Mouse (Mus musculus): ENCODE measurements around the gene Sgca. TPM values are rescaled to one million over a fixed set of nuclear protein-coding genes. Genes with fewer than 3 reads are reported as not detected.

Sgca gene
- polyA plus RNA-seq, 1 experiment from 2014 or later: not detected

DNA sequence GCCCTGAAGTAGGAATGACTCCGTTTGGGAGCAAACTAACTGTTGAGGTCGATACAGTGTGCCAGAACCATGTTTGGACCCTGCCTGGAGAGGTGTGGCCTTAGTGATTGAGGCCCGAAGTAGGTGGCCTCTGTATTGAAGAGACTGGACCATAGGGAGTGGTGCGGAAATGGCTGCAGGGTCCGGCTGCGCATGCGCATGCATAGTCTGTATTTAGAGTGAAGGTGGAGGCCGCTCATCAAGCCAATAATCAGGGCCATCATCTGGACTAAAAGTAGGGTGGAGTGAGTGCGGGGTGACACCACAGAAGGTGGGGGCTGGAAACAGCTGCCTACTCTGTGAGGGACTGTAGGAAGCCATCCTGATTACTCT, 18.4 kb downstream of the Sgca start:
- no peak for ATAC-seq (ENCODE audit: low FRiP score, low read depth)
- no peak overlapping the region for H3K27ac ChIP-seq (replicated peaks)
- no peak overlapping the region for H3K4me3 ChIP-seq
- 0 out of 2 replicates have a peak, but pooled peaks cover 6% of the 10 kb centered on the region for H3K27me3 ChIP-seq
- no peak overlapping the region for H3K4me2 ChIP-seq (replicated peaks)
- H3K4me1 ChIP-seq: peaks cover 15% of the 10 kb centered on the region; the same call in 1 of the 2 replicates
- 84% methylated on average over 9 of the region's 9 CpGs for WGBS
- H3K9me3 ChIP-seq: no peaks in the 10 kb centered on the region
- H3K36me3 ChIP-seq: no peaks in the 10 kb centered on the region
- no peak overlapping the region for H3K9ac ChIP-seq (replicated peaks)

DNA sequence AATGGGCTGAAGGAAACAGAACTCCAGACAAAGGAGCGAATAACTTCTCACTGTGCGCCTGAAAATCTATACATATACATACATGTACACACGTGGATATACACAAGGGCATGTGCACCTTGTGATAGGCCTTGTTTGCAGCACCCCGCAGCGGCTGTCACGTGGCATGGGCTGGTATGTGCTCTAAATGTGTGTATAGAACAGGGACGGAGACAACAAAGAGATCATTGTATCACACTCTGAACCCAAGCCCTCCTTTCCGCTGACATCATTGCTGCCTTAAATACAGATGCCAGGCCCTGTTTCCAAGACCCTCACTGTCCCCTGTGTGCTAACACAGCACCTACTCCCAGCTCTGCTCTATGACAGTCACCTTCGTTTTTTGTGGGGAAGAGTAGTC, 21.0 kb downstream of the Sgca start:
- H3K9ac ChIP-seq (replicated peaks): no peak overlapping the region
- no peak overlapping the region for H3K4me2 ChIP-seq (replicated peaks)
- peaks cover 21% of the 10 kb centered on the region for H3K4me1 ChIP-seq
- H3K9me3 ChIP-seq: no peaks in the 10 kb centered on the region
- 77% methylated on average over 9 of the region's 9 CpGs for WGBS
- 0 out of 2 replicates have a peak, but pooled peaks cover 9% of the 10 kb centered on the region for H3K27me3 ChIP-seq
- H3K27ac ChIP-seq (replicated peaks): no peak overlapping the region
- no peak overlapping the region for H3K4me3 ChIP-seq
- no peaks in the 10 kb centered on the region for H3K36me3 ChIP-seq
- ATAC-seq (ENCODE audit: low FRiP score, low read depth): no peak

DNA sequence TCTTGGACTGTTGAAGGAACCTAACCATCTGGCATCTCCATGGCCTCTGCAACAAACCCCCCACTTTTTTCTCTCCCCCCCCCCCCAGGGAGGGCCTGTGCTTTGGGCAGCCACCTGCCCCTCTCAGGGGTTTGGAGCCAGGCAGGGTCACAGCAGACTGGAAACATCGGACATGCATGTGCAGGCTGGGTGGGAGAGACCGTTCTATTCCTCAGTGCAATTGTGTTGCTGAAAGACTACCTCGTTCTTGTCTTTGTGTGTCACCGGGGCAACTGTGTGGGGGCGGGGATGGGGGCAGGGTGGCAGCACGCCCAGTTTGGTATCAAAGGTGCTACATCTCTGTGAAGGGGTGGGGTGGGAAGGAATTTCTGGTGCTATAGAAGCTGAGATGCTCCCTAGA, 24.0 kb downstream of the Sgca start:
- peaks cover 19% of the 10 kb centered on the region for H3K4me1 ChIP-seq
- H3K4me3 ChIP-seq: no peak overlapping the region
- H3K9ac ChIP-seq (replicated peaks): no peak overlapping the region
- peaks cover 3% of the 10 kb centered on the region; the same call in 1 of the 2 replicates for H3K27me3 ChIP-seq
- WGBS: 7% methylated on average over 6 of the region's 6 CpGs
- H3K9me3 ChIP-seq: no peaks in the 10 kb centered on the region
- no peaks in the 10 kb centered on the region for H3K36me3 ChIP-seq
- peak; percentile 60; the same call in 1 of the 2 replicates for ATAC-seq (ENCODE audit: low FRiP score, low read depth)
- H3K4me2 ChIP-seq (replicated peaks): peak overlapping the region; percentile 6; the same call in 1 of the 2 replicates
- peak overlapping the region; percentile 50 for H3K27ac ChIP-seq (replicated peaks)

DNA sequence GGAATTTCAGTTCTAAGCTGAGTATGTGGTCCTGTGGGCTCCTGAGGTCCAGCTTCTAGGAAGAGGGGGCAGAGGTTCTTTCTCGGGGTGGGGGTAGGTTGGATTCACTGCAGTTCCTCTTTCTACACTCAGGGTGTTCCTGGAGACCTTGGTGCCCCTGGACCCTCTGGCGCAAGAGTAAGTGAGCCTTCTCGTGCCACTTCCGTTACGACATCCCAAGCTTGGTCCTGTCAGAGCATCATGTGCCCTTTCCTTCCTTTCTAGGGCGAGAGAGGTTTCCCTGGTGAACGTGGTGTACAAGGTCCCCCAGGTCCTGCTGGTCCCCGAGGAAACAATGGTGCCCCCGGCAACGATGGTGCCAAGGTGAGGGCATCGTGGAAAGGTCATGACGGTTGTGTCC, 30.9 kb downstream of the Sgca start:
- ATAC-seq (ENCODE audit: low FRiP score, low read depth): no peak
- no peak overlapping the region for H3K27ac ChIP-seq (replicated peaks)
- H3K4me2 ChIP-seq (replicated peaks): no peak overlapping the region

GRCm38 (mm10) chr11:94944295-94944694, 31.8 kb downstream of the Sgca start:
- H3K27ac ChIP-seq (replicated peaks): no peak overlapping the region
- no peak overlapping the region for H3K9ac ChIP-seq (replicated peaks)
- H3K9me3 ChIP-seq: no peaks in the 10 kb centered on the region
- 22% methylated on average over 8 of the region's 8 CpGs for WGBS
- no peak for ATAC-seq (ENCODE audit: low FRiP score, low read depth)
- H3K4me3 ChIP-seq: no peak overlapping the region
- H3K4me1 ChIP-seq: 0 out of 2 replicates have a peak, but pooled peaks cover 2% of the 10 kb centered on the region
- H3K27me3 ChIP-seq: peaks cover 41% of the 10 kb centered on the region
- H3K36me3 ChIP-seq: no peaks in the 10 kb centered on the region
- H3K4me2 ChIP-seq (replicated peaks): no peak overlapping the region

More for the DNA sequence above, 30.9 kb downstream of the Sgca start:
- Histone ChIP-seq H3K9ac (replicated peaks) (no peak overlapping the region), H3K4me3 (no peak overlapping the region), H3K36me3 (no peaks in the 10 kb centered on the region), H3K9me3 (no peaks in the 10 kb centered on the region), H3K4me1 (0 out of 2 replicates have a peak, but pooled peaks cover 2% of the 10 kb centered on the region), H3K27me3 (peaks cover 32% of the 10 kb centered on the region)
- WGBS: 82% methylated on average over 12 of the region's 12 CpGs

DNA sequence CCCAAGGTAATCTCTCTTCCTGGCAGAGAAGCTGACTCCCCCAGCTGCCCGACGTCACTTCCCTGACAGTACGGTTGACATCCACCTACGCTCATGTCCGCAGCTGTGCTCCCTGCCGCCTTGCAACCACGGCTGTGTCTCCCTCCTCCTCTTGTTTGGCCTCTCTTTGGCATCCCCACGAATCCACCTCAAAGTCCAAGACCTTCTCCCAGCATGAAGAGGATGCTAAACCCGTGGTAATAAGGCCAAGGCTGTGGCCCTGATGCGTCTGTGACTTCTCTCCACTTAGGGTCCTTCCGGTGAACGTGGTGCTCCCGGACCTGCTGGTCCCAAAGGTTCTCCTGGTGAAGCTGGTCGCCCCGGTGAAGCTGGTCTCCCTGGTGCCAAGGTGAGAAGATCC, 33.1 kb downstream of the Sgca start:
- WGBS: 84% methylated on average over 15 of the region's 15 CpGs
- Histone ChIP-seq H3K36me3 (no peaks in the 10 kb centered on the region), H3K4me3 (no peak overlapping the region), H3K4me2 (replicated peaks) (no peak overlapping the region), H3K27ac (replicated peaks) (no peak overlapping the region), H3K9me3 (no peaks in the 10 kb centered on the region), H3K27me3 (peaks cover 53% of the 10 kb centered on the region), H3K9ac (replicated peaks) (no peak overlapping the region), H3K4me1 (0 out of 2 replicates have a peak, but pooled peaks cover 3% of the 10 kb centered on the region)
- no peak for ATAC-seq (ENCODE audit: low FRiP score, low read depth)

DNA sequence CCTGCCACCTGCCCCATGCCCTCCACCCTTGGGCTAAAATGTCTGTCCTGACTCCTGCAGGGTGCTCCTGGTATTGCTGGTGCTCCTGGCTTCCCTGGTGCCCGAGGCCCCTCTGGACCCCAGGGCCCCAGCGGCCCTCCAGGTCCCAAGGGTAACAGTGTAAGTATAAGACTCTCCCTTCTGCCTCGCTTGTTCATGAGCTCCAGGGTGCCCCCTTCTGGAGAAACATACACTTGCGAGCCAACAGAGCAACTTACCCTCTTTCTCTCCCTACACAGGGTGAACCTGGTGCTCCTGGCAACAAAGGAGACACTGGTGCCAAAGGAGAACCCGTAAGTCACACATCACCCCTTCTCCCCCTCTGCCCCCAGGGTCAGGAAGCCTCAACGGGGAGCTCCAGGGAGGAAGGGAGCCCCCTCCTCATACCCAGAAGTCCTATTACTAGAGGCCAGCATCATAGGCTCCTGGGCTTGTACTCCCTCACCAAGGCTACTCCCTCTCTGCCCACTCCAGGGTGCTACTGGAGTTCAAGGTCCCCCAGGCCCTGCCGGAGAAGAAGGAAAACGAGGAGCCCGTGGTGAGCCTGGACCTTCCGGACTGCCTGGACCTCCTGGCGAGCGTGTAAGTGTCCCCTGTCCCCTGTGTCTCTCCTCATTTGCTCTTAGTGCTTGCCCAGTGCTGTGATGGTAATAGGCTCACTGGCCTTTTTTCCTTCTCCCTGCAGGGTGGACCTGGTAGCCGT, 33.7 kb downstream of the Sgca start:
- WGBS: 53% methylated on average over 13 of the region's 13 CpGs
- Histone ChIP-seq H3K27ac (replicated peaks) (no peak overlapping the region), H3K9ac (replicated peaks) (no peak overlapping the region), H3K4me1 (peaks cover 9% of the 10 kb centered on the region), H3K9me3 (no peaks in the 10 kb centered on the region), H3K27me3 (peaks cover 59% of the 10 kb centered on the region), H3K4me3 (no peak overlapping the region), H3K36me3 (no peaks in the 10 kb centered on the region), H3K4me2 (replicated peaks) (no peak overlapping the region)
- no peak for ATAC-seq (ENCODE audit: low FRiP score, low read depth)

DNA sequence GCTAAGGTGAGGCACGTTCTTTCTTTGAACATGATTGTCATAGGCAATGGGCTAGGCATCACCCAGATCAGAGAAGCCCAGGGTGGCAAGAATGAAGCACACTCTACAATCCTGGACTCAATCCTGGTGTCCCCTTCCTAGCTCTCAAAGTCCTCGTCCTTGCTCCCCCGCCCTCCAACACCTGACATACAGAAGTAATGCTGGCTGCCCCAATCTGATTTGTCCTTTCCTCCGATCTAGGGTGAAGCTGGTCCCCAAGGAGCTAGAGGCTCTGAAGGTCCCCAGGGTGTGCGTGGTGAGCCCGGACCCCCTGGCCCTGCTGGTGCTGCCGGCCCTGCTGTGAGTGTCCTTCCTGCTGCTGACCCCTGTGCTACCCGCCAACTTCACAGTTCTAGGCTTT, 34.4 kb downstream of the Sgca start:
- H3K4me2 ChIP-seq (replicated peaks): no peak overlapping the region
- H3K27me3 ChIP-seq: peaks cover 63% of the 10 kb centered on the region
- peaks cover 14% of the 10 kb centered on the region for H3K4me1 ChIP-seq
- WGBS: 83% methylated on average over 8 of the region's 8 CpGs
- no peaks in the 10 kb centered on the region for H3K36me3 ChIP-seq
- no peaks in the 10 kb centered on the region for H3K9me3 ChIP-seq
- no peak for ATAC-seq (ENCODE audit: low FRiP score, low read depth)
- H3K4me3 ChIP-seq: no peak overlapping the region
- no peak overlapping the region for H3K9ac ChIP-seq (replicated peaks)
- no peak overlapping the region for H3K27ac ChIP-seq (replicated peaks)

GRCm38 (mm10) chr11:94941121-94941520, 35.0 kb downstream of the Sgca start:
- no peak overlapping the region for H3K4me3 ChIP-seq
- WGBS: 42% methylated on average over 9 of the region's 9 CpGs

GRCm38 (mm10) chr11:94939280-94939679, 36.8 kb downstream of the Sgca start:
- Histone ChIP-seq H3K9ac (replicated peaks) (no peak overlapping the region), H3K4me3 (no peak overlapping the region), H3K4me2 (replicated peaks) (no peak overlapping the region), H3K36me3 (no peaks in the 10 kb centered on the region), H3K4me1 (peaks cover 18% of the 10 kb centered on the region), H3K27me3 (peaks cover 88% of the 10 kb centered on the region), H3K9me3 (no peaks in the 10 kb centered on the region), H3K27ac (replicated peaks) (no peak overlapping the region)
- no peak for ATAC-seq (ENCODE audit: low FRiP score, low read depth)
- 21% methylated on average over 4 of the region's 4 CpGs for WGBS

More at GRCm38 (mm10) chr11:94941121-94941520, 35.0 kb downstream of the Sgca start:
- Histone ChIP-seq H3K9me3 (no peaks in the 10 kb centered on the region), H3K9ac (replicated peaks) (no peak overlapping the region), H3K27me3 (peaks cover 70% of the 10 kb centered on the region), H3K4me1 (peaks cover 18% of the 10 kb centered on the region), H3K36me3 (no peaks in the 10 kb centered on the region), H3K4me2 (replicated peaks) (no peak overlapping the region), H3K27ac (replicated peaks) (no peak overlapping the region)
- ATAC-seq (ENCODE audit: low FRiP score, low read depth): no peak

GRCm38 (mm10) chr11:94938296-94938695, 37.8 kb downstream of the Sgca start:
- peaks cover 18% of the 10 kb centered on the region for H3K4me1 ChIP-seq
- H3K36me3 ChIP-seq: no peaks in the 10 kb centered on the region
- no peak for ATAC-seq (ENCODE audit: low FRiP score, low read depth)
- H3K27ac ChIP-seq (replicated peaks): no peak overlapping the region
- peak overlapping the region; percentile 33 for H3K4me3 ChIP-seq
- no peak overlapping the region for H3K9ac ChIP-seq (replicated peaks)
- no peaks in the 10 kb centered on the region for H3K9me3 ChIP-seq
- 25% methylated on average over 9 of the region's 9 CpGs for WGBS
- H3K27me3 ChIP-seq: peaks cover 96% of the 10 kb centered on the region
- peak overlapping the region; percentile 56 for H3K4me2 ChIP-seq (replicated peaks)

DNA sequence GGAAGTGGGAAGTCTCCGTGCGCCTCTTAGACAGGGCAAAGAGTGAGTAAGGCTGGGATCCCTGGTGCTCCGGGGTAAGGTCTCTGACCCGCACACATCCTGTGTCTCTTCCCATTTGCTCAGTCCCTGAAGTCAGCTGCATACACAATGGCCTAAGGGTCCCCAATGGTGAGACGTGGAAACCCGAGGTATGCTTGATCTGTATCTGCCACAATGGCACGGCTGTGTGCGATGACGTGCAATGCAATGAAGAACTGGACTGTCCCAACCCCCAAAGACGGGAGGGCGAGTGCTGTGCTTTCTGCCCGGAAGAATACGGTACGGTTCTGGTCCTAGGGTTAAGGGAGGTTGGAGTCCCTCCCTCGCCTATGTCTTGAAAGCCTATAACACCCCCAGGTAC, 38.3 kb downstream of the Sgca start:
- no peak overlapping the region for H3K27ac ChIP-seq (replicated peaks)
- H3K9me3 ChIP-seq: no peaks in the 10 kb centered on the region
- H3K36me3 ChIP-seq: no peaks in the 10 kb centered on the region
- H3K4me3 ChIP-seq: peak overlapping the region; percentile 33
- 2% methylated on average over 15 of the region's 15 CpGs for WGBS
- H3K27me3 ChIP-seq: peaks cover 96% of the 10 kb centered on the region
- no peak for ATAC-seq (ENCODE audit: low FRiP score, low read depth)
- peak overlapping the region; percentile 56 for H3K4me2 ChIP-seq (replicated peaks)
- H3K9ac ChIP-seq (replicated peaks): no peak overlapping the region; the same call in 1 of the 2 replicates
- peaks cover 18% of the 10 kb centered on the region for H3K4me1 ChIP-seq

All from midbrain, embryonic 12.5 days (tissue).